Mouse (Mus musculus): ENCODE results near the gene Gpr89. TPM values are rescaled to one million over a fixed set of nuclear protein-coding genes. Genes with fewer than 3 reads are reported as not detected.

Gene Gpr89
- total RNA-seq, 2 experiments from 2014 or later: 20.8 to 21.6 TPM

GRCm38 (mm10) chr3:96872501-96872900 lies 32.6 kb downstream of the Gpr89 start:
- DNase-seq: no peak
- intact Hi-C loops (cut with DNase I): no loop called here

- DNase-seq: no peak
- intact Hi-C loops (cut with DNase I): no loop called here
These were observed 34.1 kb downstream of the Gpr89 start for GRCm38 (mm10) chr3:96871070-96871469.

DNA sequence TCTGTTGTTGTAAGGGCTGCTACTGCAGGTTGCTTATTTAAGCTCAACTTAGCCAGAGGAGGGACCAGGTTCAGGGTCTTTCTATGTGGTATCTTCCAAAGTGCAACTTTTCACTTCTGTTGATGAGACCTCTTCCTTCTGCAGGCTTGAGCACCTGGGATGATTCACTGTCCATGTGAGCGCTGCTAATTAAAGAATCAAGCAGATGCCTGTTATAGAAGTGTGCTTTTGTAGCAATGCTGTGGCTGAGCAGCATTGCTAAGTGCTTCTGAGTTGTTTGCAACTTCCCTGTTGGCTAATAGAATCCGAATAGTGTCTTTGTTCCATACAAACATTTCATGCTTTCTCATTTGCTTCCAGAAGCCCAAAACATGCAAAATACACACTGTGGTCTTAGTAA lies 34.9 kb downstream of the Gpr89 start:
- intact Hi-C loops (cut with DNase I): no loop called here

DNA sequence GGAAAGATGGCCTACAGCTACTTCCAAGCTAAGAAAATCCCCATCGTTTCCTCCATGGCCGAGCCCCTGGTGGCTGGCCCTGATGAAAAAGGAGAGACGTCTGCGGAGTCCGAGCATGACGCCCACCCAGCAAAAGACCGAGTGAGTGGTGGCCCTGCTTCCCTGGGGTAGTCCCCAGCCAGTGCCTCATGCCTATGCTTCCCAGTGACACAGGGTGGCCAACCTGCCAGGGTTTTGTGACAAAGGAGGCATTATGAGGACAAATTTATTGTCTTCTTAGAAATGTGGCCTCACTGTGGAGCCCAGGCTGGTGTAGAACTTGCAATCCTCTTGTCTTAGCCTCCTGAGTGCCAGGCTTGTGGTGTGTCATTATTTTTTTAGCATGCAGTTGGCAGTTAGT lies 36.1 kb downstream of the Gpr89 start:
- no peak for DNase-seq
- intact Hi-C loops (cut with DNase I): no loop called here

More for the DNA sequence above, 34.9 kb downstream of the Gpr89 start:
- DNase-seq: no peak

DNA sequence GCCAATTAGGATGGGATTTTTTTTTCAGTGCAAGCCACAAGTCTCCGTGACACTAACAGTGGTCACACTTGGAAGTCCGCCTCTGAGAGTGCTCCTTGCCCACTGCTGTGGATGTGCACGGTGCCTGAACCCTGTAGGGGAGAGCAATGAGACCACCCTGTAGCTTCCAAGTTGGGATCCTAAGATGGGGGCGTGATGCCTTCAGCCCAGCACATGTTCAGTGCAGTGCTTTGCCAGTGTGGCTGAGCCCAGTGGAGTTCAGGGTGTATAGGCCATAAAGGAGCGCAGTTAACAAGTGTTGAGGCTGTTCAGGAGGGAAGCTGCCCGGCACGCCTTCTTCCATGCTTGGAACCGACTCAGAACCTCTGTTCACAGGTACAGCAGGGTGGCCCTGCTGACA lies 36.6 kb downstream of the Gpr89 start:
- DNase-seq: no peak
- intact Hi-C loops (cut with DNase I): no loop called here

- DNase-seq: no peak
- intact Hi-C loops (cut with DNase I): no loop called here
These were observed 37.3 kb downstream of the Gpr89 start for GRCm38 (mm10) chr3:96867863-96868262.

DNA sequence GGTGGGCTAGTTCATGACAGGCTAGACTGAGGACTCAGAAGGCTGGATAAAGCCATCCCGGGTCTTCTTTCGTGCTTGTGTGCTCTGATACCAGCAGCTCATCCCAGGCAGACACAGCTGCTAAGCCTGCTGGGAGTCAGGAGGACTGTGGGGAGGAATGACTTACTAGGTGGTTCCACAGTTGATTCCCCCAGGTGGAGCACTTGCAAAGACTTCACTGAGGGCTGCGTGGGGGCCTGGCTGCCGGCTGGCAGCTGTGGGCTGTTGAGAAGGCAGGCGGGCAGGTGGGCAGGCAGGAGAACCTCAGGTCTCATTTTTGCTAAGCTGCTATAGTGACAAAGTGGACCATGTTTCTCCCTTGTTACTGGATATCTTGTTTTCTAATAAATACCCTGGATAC lies 44.6 kb downstream of the Gpr89 start:
- DNase-seq: no peak
- intact Hi-C loops (cut with DNase I): no loop called here

- DNase-seq: no peak
- intact Hi-C loops (cut with DNase I): no loop called here
These were observed 49.3 kb downstream of the Gpr89 start for GRCm38 (mm10) chr3:96855833-96856232.

DNA sequence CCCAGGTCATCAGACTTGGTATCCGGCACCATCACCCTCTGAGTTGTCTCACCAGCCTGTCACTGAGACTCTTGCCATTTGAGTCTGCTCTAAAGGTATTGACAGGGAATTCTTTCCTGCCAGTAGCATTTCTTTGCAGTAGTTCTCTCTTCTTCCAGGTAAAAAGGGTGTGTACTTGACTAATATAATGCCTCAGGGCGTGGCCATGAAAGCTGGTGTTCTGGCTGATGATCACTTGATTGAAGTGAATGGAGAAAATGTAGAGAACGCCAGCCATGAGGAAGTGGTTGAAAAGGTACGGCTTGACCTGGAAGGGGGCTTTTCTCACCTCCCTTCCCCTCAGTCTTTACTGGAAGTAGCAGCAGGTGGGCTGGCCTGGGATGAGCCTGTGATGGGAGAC lies 50.8 kb downstream of the Gpr89 start:
- intact Hi-C loops (cut with DNase I): no loop called here
- no peak for DNase-seq

DNA sequence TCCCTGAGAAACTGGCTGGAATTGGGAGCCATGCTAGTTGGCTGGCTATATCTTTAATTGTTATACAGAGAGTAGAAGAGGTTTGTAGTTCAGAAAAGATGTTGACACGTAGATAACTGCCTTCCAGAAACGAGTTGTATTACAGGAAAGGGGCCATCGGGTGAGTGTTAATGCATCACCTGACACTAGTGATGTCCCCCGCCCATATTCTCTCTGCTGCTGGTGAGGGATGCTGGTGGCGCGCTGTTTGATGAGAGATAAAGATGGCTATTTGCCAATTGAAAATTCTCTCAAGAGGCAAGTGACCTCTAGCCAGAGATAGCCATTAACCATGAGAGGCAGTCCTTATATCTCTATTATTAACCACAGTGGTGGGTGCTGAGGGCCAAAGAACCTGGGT lies 52.6 kb downstream of the Gpr89 start:
- intact Hi-C loops (cut with DNase I): no loop called here
- DNase-seq: no peak

DNA sequence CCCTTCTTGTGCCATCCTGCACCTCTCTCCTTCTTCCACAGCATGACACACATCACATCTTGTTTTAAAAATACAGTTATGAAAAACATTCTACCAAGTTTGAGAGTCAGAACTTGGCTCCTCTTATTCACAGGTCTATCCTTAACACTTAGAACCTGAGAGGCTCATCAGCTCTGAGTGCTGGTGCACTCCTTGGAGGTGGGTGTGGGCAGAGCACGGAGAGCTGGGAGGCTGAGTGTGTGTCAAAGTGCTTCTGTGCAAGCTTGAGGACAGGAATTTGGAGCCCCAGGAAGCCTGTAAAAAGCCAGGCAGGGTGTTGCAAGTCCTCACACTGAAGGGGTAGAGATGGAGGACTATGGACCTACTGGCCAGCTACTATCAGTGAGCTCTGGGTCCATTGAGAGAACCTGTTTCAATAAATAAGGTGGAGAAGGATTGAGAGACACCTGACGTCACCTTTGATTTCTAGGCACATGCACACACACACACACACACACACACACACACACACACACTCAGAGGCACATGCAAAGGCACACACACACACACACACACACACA lies 55.9 kb downstream of the Gpr89 start:
- intact Hi-C loops (cut with DNase I): no loop called here
- no peak for DNase-seq

- no peak for DNase-seq
- intact Hi-C loops (cut with DNase I): no loop called here
These were observed 56.7 kb downstream of the Gpr89 start for GRCm38 (mm10) chr3:96848470-96848869.

GRCm38 (mm10) chr3:96847661-96848060 lies 57.5 kb downstream of the Gpr89 start:
- intact Hi-C loops (cut with DNase I): no loop called here
- no peak for DNase-seq

DNA sequence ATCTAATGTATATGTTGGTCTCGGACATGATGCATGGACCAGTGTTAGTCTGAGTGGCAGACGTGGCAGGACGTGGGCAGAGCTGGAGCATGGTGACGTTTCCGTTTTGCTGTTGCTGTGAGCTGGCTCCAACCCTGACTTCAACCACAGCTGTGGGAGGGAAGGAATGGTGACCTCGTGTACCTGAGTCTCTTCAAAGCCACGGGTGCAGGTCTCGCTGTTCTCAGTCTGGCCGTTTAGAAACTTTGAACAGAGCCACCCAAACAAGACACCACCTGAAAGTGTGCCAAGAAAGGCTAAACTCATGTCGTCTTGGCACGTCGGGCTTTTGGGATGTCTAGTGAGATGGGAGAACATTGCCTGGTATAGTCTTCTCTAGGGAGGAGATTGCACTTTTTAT lies 58.2 kb downstream of the Gpr89 start:
- intact Hi-C loops (cut with DNase I): no loop called here
- no peak for DNase-seq

GRCm38 (mm10) chr3:96845806-96846205 lies 59.3 kb downstream of the Gpr89 start:
- DNase-seq: no peak
- intact Hi-C loops (cut with DNase I): no loop called here

GRCm38 (mm10) chr3:96845191-96845590 lies 60.0 kb downstream of the Gpr89 start:
- DNase-seq: no peak
- intact Hi-C loops (cut with DNase I): no loop called here

DNA sequence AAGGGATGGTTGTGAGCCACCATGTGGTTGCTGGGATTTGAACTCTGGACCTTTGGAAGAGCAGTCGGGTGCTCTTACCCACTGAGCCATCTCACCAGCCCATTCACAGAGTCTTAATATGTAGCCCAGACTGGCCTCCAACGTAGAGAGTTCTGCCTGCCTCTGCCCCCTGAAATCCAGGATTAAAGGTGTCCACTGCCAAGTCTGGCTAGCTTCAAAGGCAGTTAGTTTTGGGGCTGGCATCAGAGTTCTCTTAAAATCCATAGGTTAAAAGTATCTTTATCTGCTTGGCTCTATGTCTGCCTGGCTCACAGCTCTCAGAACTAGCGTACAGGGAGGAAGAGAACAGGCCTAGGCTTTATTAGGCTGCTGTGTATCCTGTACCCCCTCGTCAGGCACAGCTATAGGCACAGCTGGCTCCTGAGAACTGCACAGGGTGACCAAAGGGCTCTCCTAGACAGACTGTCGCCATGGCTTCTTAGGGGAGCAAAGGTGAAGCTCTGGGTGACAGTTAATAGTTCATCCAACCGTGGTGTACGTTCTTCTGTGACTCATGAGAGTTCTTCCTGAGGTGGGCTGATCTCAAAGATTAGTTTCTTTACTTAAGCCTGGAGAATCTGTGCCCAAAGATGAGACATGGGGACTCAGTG lies 66.0 kb downstream of the Gpr89 start:
- no peak for DNase-seq
- intact Hi-C loops (cut with DNase I): no loop called here

DNA sequence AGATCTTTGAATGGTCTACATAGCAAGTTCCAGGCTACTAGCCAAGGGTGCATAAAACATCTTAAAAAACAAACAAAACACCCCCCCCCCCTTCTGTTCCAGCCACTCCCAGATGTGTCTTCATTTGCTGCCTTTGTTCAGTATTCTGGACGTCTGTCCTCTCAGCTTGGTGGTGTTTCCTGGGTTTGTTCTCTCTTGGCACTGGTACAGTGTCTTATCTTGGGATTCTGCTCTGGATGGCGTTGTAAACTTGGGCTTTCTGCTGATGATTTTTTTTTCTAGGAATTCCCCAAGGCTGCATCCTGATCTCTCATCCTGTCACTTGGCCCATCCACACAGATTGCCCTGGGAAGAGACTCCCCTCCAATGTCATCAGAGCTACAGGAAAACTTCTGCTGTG lies 68.7 kb downstream of the Gpr89 start:
- intact Hi-C loops (cut with DNase I): no loop called here
- no peak for DNase-seq

GRCm38 (mm10) chr3:96834587-96835348 lies 70.4 kb downstream of the Gpr89 start:
- DNase-seq: no peak
- intact Hi-C loops (cut with DNase I): no loop called here

- DNase-seq: no peak
- intact Hi-C loops (cut with DNase I): no loop called here
These were observed 72.2 kb downstream of the Gpr89 start for GRCm38 (mm10) chr3:96832930-96833329.

DNA sequence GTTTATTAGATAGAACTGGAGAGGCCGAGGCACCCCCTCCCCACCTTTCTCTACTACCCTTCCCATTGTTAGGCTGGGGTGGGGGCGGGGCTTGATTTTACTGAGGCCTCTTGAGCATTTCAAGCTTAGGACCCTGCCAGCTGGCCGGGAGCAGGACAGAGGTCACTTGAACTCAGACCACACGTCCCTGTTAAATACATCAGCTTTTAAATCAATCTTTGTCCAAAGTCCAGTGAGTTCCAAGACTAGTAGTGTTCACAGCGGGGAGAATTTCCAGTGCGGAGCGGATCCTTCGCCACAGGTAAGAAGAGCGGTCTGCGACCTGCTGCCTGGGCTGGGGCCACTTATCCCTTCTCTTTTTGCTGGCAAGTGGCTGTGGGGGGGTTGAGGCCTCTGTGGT lies 75.3 kb downstream of the Gpr89 start:
- intact Hi-C loops (cut with DNase I): no loop called here
- DNase-seq: no peak

GRCm38 (mm10) chr3:96828984-96829383 lies 76.2 kb downstream of the Gpr89 start, which contains the start of the genes Pdzk1 and Cd160:
Pdzk1 (plus strand) TSS chr3:96829284.
Cd160 (minus strand) TSS chr3:96829351.
- no peak for DNase-seq
- intact Hi-C loops (cut with DNase I): no loop called here
